Mouse (Mus musculus): Measurements from ENCODE around the gene Patl1.
"Not testable (repeated sequence)": the region's sequence is repeated elsewhere in the genome, so short reads cannot be mapped to it uniquely, and the experiment has no call there.

Patl1 gene

DNA sequence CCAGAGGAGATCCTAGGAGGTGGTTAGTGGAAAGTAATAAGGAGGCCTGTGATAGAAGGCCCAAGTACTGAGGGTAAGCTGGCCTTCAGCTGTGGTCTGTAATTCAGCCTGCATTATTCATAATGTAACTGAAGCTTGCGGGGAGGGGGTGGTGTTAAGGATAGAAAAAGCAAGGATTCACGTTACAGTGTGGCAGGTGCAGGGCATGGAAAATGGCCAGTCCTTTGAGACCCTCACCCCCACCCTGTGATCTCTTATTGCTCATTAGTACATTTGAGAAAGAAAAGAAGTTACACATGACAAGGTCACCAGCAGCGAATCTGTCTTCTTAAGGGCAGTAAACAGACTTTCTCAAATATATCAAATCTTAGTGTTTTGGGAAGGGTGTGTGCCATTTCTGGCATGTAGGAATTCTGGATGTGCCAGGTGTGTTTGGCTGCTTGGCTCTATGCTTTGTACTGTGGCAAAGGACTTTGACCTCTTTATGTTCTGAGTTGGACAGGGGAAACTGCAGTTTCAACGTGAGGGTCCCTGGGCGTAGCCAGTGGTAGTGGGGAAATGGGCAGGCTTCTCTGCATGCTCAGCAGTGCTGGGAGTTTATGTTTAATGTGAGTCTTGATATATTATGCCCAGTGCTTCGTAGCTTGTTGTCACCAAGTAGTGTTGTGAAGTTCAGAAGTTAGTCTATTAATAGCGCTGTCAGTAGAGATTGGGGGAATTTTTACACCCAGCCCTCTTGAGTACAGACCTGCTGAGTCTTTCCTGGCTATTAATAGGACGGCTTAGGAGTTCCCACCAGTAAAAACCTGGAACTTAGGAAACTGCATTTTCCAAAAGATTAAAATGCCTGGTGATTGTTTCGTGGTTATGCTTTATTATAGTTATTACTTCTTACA is 57.2 kb downstream of the Patl1 start:
- DNase-seq, result no peak

GRCm38 (mm10) chr19:11973511-11974222 is 61.5 kb downstream of the Patl1 start:
- no peak for DNase-seq

DNA sequence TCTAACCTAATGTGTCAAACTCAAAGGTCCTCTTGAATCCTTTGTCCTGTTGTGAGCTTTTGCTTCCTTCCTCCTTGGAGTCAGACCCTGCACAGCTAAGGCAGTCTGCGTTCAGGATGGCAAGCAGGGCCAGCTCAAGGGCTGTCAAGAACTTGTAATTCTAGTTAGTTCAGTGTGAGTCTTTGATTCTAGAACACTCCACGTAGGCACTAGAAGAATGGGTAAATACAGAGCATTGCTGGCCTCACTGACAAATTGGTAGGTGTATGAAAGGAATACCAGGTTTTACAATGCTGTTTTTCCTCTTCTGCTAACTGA is 62.0 kb downstream of the Patl1 start:
- no peak for DNase-seq

GRCm38 (mm10) chr19:11975683-11976082 is 63.5 kb downstream of the Patl1 start:
- DNase-seq, result no peak

DNA sequence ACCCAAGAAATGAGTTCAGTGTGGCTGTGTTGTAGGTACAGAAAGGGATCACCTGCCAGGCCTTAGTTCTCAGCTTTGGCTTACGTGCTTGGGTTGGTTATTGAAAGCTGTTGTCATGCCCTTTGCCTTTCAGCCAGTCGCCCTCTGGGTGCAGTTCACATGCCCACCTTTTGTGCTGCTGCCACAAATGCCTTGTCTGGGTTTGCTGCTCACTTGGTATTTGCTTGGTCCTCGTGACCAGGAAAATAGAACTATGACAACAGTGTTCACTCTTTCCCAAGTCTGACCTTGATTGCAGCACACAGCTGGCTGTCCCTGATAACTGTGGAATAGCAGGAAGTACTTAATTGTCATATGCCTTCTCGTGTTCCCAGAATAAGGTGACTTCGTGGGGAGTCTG is 65.2 kb downstream of the Patl1 start:
- DNase-seq, result no peak

GRCm38 (mm10) chr19:11980471-11980870 is 68.3 kb downstream of the Patl1 start:
- no peak for DNase-seq

- DNase-seq, result not testable (repeated sequence)
Observed at GRCm38 (mm10) chr19:11984614-11985013, 72.4 kb downstream of the Patl1 start.

- no peak for DNase-seq
Observed at GRCm38 (mm10) chr19:11987841-11988240, 75.6 kb downstream of the Patl1 start.

GRCm38 (mm10) chr19:11989334-11989733 is 77.1 kb downstream of the Patl1 start:
- no peak for DNase-seq

DNA sequence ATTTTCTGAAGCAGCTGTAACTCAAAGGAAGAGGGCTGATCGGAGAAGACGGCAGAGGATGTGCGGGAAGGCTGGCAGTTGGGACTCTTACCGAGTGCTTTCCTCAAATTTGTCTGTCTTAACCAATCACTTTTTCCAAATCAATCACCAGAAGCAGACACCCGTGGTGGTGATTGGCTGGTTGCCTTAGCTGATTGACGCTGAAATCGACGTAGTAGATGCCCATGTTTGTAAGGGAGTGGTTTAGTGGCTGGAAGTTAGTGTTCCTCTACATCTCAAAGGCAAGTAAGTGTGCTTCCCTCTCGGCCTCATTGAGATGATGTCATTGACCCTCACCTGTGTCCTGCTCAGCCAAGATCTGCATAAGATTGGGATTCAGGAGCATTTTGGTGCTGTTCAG is 79.8 kb downstream of the Patl1 start:
- DNase-seq, result no peak

DNA sequence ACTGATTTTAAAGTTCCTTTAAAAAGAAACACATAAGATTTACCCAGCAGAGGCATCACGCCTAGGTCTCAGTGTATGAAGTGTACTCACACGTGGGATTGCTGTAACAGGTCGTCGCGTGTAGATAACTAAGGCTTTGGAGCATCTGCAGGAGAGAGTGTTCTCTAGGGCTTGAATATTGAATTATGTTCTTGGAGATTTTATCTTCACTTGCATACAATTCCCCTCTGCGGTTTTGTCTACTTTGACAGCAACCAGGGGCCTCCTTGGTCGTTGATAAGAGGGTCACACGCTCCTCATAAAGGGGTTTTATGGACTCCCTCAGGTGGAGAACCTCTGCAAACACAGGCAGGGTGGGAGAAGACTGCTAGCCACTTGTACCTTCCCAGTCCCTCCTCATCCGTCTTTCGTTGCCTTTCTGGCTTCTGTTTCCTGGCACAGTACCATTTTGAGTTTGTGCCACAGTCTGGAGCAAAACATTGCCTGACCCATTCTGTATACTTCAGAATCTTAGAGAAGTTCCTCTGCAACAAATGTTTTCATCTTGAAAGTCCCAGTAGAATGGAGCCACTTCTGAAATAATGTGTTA is 80.3 kb downstream of the Patl1 start:
- DNase-seq, result no peak

Measured in cerebellum, adult 11 months (tissue).